Mouse (Mus musculus): ENCODE results near the gene Cntd1. TPM values are rescaled to one million over a fixed set of nuclear protein-coding genes. Genes with fewer than 3 reads are reported as not detected.
"Not testable (repeated sequence)": the region's sequence is repeated elsewhere in the genome, so short reads cannot be mapped to it uniquely, and the experiment has no call there.

Cntd1 gene
- total RNA-seq, 2 experiments from 2014 or later: 0.24 to 0.39 TPM

DNA sequence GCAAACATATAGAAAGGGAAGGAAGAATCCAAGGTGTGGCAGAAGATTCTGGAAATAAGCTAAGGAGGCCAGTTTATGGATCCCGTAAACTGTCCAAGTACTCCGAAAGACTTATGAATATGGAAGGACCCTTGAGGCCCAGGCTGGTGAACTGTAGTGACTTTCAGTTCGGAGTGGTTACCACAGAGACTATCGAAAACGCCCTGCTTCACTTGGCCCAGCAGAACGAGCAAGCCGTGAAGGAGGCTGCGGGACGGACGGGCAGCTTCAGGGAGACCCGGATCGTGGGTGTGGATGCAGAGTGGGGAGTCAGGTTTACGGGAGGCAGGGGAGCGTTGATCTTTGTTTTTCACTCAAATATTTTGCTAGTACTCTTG, 369 bp downstream of the Cntd1 start:
- intact Hi-C loops (cut with DNase I): no loop called here
- no peak for DNase-seq

DNA sequence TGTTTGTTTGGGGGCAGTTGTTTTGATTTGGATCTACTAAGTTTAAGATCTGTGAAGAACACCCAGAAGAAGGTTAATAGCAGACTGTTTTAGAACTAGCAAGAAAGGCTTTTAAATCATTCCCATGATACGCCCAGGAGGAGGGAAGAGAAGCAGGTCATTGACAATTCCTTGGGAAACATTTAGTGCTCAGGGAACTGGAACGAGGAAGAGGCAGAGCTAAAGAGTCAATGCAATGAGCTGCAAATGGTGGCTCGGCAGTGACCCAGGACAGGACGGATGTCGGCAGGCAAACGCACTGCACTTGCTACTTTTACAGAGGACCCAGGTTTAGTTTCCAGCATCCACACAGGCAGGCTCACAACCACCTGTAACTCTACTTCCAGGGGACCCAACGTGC, 2.0 kb downstream of the Cntd1 start:
- intact Hi-C loops (cut with DNase I): no loop called here
- no peak for DNase-seq

DNA sequence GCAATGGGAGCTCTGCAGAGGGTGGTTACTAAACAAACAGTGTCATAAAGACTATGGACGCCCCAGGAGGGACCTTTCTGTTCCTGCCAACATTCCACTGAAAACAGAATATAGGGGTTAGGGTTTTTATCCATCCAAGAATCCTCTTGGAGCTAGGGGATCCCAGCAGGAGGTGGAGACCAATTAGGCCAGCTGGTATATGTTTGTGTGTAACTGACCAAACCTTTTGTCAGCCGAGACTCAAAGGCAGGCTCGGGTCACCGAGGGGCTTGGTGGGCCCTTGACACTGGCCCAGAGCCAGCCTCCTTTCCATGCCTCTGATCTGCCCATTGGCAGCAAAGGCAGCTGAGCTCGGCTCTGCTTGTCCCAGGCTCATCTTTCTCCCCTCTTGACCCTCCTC, 4.1 kb downstream of the Cntd1 start:
- intact Hi-C loops (cut with DNase I): no loop called here
- no peak for DNase-seq

DNA sequence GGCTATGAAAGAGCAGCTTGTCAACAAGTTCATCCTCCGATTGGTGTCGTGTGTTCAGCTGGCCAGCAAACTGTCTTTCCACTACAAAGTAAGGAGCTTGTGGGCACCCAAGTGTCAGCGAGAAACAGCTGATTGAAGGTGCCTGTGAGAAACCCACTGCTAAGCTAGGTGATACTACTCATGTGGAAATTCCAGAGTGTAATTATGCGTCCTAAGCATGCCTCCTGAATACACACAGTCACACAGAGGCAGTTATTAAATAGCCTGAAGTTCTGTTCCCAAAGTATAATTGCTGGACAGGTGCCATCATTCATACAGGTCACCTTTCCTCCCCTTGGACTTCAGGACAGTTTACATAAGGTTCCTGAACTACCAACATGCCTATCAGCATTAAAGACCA, 5.0 kb downstream of the Cntd1 start:
- DNase-seq: no peak
- intact Hi-C loops (cut with DNase I): no loop called here

DNA sequence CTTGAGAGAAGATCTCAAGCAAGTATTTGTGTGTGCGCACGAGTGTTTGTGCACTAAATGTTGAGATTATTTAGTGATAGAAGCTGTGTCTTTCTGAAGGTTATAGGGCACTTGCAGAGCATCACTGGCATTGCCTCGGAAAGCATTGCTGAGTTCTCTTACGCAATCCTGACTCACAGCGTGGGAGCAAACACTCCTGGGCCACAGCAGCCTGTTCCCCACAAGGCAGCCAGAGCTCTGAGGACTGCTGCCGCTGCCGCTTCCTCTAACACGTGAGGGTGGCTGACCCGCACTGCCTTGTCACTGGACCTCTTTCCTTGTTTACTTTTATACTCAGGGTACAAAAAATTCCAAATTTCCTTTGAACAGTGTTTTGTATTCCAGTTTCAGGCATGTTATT, 8.5 kb downstream of the Cntd1 start:
- DNase-seq: no peak
- intact Hi-C loops (cut with DNase I): no loop called here

DNA sequence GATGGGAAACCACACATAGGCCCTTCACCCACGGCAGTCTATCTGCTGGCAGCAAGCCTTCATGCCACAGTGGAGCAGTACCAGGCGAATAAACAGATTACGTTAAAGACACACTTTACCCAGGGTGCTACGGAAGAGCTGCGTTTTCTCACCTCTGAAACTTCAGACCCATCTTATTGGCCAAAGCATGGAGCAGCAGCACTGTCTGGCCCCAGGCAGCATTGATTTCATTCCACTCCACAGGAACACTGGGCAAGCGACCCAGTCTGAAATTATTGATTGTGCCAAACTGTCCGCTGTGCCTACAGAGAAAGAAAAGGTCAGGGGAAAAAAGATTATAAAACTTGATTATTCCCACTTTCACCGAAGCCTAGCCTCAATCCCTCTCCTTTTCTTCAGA, 12.4 kb downstream of the Cntd1 start:
- intact Hi-C loops (cut with DNase I): no loop called here
- DNase-seq: no peak

DNA sequence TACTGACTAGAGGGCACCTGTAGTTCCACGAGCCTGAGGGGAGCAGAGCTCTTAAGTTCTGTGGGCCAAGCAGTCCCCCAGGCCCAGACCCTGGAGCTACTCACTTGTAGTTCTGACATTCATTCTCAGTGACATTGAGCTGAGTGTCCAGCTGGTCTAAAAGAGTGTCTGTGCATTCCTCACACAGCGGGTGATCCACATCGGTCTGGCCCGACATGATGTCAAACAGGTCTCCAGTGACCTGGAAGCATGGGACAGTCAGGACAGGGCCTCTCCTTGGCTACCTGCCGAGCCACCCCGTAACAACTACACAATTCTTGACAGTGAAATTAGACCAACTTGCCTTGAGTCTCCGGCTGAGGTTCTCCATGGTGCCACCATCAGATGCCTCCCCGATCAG, 16.4 kb downstream of the Cntd1 start:
- DNase-seq: no peak
- intact Hi-C loops (cut with DNase I): no loop called here

DNA sequence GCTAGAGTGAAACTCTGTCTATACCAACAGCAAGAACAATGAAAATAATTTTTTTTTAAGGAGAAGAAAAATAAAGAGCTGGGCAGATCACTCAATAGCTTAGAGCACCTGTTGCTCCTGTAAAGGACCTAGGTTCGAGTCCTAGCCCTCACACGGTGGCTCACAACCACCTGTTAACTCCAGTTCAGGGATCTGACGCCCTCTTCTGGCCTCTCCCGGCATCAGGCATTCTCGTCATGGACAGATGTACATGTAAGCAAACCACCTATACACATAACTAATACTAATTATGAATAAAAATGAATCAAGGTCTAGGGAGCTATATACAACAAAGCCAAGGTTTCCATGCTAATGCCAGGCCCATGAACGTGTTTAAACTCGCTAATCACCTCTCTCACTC, 22.1 kb downstream of the Cntd1 start:
- DNase-seq: no peak
- intact Hi-C loops (cut with DNase I): loop anchor here (2.0 to 5.0 kb wide), 2 partner anchors 40 to 204 kb away; partner anchors contain the start of genes Psmc3ip and Wnk4

DNA sequence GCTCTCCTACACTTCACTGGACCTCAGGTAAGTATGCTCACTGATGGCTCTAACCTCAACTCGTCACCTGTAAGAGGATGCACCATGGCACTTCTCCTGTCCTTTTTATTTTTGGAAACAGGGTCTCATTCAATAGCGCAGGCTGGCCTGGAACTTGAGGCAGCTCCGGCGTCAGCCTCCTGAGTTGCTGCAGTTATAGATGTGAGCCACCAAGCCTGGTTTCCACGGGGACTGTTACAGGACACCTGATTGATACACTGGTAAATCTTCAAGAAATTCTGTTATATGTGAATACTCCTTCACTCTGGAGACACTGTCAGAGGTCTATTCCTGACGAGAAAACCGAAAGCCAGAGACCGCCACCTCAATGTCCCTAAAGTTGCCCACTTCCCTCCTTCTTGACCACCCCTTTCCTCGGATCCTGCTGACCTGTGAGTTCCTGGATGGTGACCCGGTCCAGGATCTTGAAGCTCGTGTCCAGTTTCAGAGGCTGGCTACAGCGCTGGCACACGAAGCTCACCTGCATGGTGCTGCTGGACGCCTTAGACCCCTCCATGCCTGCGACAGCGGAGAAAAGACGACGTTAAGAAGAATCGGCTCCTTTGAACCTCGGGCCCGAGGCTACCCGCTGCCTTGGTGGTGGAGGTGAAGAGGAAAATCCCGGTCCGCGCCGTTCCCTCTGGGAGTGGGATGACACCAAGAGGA, 22.6 kb downstream of the Cntd1 start:
- intact Hi-C loops (cut with DNase I): loop anchor here (1.0 to 5.0 kb wide), 3 partner anchors 41 to 204 kb away; partner anchors contain the start of genes Psmc3ip and Wnk4
- no peak for DNase-seq

DNA sequence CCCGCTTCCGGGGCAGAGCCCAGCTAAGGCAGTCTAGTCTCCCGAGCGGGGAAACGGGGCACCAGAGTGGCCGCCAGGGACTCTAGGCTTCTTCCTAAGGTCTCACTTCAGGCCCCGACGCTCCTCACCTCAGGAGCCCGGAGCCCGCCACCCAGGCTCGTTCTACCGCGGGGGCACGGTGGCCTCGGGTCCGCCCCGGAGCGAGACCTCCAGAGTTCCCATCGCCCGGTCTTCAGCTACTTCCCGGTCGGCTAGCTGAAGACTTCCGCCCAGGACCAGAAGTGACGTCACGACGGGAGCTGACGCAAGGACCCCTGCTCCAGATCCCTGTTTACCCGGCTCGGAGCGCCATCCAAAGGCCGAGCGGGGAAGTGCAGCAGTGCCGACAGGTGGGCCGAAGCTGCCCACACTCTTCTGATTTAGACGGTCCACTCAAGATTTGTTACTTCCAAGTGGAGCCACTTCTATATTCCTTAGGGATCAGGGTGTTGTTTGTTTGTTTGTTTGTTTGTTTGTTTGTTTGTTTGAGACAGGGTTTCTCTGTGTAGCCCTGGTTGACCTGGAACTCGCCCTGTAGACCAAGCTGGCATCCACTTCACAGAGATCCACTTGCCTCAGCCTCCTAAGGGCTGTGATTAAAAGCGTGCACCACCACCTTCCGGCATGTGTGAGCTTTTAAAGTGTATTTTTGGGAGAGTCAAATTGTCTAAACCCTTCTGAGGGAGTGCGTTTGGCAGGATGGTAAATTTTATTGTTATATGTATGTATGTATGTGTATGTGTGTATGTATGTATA, 23.4 kb downstream of the Cntd1 start, which contains the start of gene Becn1:
Gene Becn1, minus strand, starts transcription at position 283 of the 795 bp plus-strand sequence.
- intact Hi-C loops (cut with DNase I): loop anchor here (1.0 to 5.0 kb wide), 2 partner anchors 90 to 205 kb away; partner anchors contain the start of gene Psmc3ip
- peak; percentile 96 to 100 for DNase-seq

DNA sequence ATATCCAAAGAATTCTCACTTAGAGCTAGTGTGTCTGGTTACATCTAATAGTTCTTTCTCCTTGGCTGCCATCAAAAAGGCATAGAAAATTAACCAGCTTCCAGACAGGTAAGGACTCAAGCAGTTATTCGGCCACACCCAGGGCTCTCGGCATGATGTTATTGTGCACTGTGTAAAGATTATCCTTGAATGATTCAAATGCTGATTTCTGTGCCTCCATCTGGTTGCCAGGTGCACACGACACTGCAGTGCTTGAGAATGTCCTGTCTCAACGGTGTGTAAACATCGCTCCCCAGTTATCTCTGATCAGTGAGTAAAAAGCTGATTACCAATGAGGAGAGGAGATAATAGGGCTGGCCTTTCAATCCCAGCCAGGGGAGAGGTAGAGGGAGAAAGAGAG, 28.9 kb downstream of the Cntd1 start:
- no peak for DNase-seq
- intact Hi-C loops (cut with DNase I): no loop called here

DNA sequence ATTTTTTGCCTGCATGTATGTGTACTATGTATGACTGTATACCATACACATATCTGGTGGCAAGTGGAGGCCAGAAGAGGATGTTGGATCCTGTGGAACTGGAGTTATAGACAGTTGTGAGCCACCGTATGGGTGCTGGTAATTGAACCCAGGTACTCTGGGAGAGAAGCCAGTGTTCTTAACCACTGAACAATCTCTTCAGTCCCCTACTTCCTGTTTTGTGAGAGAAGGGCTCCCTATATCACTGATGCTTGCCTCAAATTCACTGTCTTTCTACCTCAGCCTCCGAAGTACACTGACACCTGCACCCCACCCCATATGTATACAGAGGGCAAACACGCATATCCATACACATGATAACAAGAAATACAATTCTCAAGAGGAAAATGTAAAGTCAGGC, 32.3 kb downstream of the Cntd1 start:
- no peak for DNase-seq
- intact Hi-C loops (cut with DNase I): no loop called here

DNA sequence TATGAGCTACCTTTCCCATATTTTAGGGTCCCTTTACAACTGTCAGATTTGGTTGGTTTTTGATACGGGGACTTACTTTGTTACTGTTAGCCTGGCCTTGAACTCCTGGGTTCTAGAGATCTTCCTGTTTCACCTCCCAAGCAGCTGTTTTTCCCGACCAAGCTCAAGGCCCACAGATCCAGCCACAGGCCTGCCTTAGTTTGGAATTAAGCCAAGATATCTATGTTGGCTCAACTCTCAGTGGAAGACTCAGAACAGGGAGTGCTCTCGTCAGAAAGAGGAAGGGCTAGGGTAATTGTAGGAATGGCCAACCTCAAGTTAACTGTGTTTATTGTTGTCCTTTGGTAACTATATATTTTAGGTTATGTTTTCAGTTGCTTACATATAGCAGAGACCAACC, 33.3 kb downstream of the Cntd1 start:
- DNase-seq: no peak
- intact Hi-C loops (cut with DNase I): no loop called here

DNA sequence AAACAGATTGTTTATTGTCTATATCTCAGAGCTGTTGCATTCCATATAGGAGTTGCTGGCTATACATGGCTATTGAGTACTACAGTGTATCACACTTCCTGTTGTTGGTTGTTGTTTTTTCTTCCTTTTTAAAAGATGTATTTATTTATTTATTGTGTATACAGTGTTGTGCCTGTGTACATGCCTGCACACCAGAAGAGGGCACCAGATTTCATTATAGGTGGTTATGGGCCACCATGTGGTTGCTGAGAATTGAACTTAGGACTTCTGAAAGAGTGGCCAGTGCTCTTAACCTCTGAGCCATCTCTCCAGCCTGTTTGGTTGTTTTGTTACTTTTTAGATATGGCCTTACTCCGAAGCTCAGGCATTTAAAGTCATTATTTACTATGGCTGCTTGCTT, 35.8 kb downstream of the Cntd1 start:
- no peak for DNase-seq
- intact Hi-C loops (cut with DNase I): no loop called here

DNA sequence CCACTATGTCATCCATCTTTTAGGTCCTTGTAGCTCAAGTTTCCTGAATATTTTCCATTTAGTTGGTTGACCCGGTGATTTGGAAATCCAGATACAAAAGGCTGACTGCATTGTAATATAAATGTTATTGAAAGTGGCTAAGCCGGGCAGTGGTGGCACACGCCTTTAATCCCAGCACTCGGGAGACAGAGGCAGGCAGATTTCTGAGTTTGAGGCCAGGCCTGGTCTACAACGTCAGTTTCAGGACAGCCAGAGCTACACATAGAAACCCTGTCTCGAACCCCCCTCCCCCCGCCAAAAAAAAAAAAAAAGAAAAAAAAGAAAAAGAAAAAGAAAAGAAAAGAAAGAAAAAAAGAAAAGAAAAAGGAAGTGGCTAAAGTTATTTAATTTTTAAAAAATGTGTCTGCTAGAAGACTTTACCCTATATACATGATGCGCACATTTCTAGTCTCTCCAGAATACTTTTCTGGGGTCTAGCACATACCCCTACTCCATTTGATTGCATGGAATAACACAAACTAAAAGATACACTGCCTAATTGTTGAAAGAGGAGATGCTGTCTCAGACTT, 36.4 kb downstream of the Cntd1 start:
- intact Hi-C loops (cut with DNase I): no loop called here
- DNase-seq: no peak

DNA sequence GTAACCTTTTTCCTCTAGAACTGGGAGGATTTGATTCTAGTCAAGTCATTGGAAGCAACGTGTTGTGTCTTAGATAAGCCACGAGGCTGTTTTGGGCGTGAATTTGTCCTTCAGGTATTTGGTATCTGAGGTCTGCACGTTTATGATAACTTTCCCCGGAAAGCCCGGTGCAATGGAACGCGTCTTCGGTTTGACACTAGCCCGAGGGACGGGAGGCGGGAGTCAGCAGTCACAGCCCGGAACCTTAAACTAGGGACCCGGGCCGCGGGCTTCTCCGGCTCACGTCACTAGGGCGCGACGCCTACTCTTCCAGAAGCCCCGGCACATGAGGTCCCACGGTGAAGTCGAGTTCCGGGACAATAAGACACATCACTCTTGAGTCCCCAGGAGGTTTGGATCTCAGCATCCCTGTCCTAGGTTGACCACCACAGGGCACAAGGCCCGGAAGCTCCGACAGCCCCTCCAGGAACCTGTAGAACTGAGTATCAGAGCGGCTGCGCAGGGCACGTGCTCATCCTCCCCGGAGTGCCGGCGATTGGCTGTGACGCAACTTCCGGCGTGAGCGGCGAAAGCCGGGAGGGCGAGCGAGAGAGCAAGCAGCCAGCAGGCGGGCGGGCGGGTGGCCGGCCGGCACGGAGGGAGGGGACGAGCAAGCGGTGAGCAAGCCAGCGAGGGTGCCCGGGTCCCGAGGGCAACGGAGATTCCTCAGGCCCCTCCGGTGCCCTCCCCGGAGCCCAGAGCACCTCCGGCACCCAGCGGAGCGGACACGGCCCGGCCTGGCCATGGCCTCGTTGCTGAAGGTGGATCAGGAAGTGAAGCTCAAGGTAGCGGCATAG, 37.1 kb downstream of the Cntd1 start, which contains the start of gene Psme3:
Gene Psme3, plus strand, starts transcription at position 549 of the 836 bp plus-strand sequence.
- DNase-seq: peak; percentile 92 to 95
- intact Hi-C loops (cut with DNase I): no loop called here

DNA sequence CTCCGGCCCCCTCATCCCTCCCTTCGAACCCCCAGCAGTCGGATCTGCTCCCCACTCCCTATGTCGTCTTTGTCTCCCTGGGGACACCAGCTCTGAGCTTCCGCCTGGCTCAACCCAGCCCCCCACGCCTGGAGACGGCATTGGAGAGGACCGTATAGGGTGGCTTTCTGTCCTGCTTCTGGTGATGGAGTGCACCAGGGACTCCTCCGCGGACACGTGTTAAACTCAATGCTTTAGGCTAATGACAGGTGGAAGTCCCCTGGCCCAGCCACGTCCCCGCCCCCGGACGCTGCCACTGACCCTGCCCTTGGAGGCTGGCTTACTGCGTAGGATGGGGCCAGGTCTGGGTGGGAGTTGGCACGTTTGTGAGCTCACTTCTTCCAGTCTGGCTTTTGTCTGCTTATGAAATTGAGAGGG, 37.7 kb downstream of the Cntd1 start:
- intact Hi-C loops (cut with DNase I): no loop called here
- DNase-seq: peak in 1 of 2 experiments; percentile 42

DNA sequence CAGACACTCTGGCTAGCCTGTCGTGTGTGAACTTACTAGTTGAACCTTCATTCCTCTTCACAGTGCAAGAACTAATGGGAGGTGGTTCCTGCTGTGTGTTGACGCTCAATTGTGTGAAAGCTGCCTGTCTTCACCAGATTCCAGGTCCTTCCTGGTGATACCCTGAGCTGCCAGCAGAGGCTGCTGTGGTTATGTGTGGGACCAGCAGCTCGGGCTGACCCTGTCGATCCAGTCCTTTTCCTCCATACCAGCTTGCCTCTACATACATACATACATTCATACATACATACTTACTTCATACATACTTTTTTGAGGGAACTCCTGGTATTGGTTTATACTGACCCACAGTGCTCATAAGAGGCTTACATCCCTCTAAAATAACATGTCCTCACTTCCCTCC, 44.8 kb downstream of the Cntd1 start:
- DNase-seq: peak; percentile 81 to 85
- intact Hi-C loops (cut with DNase I): loop anchor here (1.0 kb wide), 1 partner anchor 72 kb away; no protein-coding TSS in a partner anchor

DNA sequence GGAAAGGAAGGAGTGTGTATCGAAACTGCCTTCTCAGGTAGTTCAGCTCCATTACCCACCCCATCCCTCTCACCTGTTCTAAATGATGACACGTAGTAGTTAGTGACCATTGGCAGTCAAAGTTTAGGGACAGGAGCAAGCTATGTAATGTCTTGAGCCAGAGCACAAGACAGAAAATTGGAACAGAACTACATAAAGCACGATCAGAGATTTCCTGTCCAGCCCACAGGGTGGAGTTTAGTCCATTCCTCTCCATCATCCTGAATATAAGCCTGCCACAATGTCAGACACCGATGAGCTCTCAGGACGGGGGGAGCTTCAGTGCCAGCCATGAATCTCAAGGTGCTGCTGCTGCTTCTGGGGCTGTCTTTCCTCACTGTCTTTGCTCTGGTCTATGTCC, 46.0 kb downstream of the Cntd1 start, which contains the start of gene Aoc2:
Gene Aoc2, plus strand, starts transcription at position 301 of the 400 bp plus-strand sequence.
- DNase-seq: no peak
- intact Hi-C loops (cut with DNase I): loop anchor here (5.0 kb wide), 1 partner anchor 38 kb away; no protein-coding TSS in a partner anchor

DNA sequence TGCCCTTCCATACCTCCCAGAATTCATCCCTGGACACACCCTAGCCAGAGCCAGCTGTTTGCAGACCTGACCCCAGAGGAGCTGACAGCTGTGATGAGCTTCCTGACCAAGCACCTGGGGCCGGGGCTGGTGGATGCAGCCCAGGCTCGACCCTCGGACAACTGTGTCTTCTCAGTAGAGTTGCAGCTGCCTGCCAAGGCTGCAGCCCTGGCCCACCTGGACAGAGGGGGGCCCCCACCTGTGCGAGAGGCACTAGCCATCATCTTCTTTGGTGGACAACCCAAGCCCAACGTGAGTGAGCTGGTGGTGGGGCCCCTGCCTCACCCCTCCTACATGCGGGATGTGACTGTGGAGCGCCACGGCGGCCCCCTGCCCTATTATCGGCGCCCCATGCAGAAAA, 46.4 kb downstream of the Cntd1 start:
- intact Hi-C loops (cut with DNase I): loop anchor here (5.0 kb wide), 1 partner anchor 37 kb away; no protein-coding TSS in a partner anchor
- DNase-seq: not testable (repeated sequence)
